Mouse (Mus musculus) neural tube, embryonic 14.5 days (tissue): ENCODE data around the gene Neurod4. TPM values are rescaled to one million over a fixed set of nuclear protein-coding genes. Genes with fewer than 3 reads are reported as not detected.
A peak's percentile ranks its signal among the peaks of the same experiment; 100 is the strongest.

Experiments used
- ATAC-seq: fragments of 200-750 bp; cut with Nextera tagmentation; 2 replicates; pipeline ENCODE4 v1.8.0; 2017; ENCODE audit warnings: low read depth, mild to moderate bottlenecking, moderate TSS enrichment, moderate library complexity
- H3K27ac ChIP-seq: fragments of 300-500 bp; sonication (generic); 2 replicates; pipeline ENCODE4 v1.5.1; 2014; ENCODE audit warnings: low read depth, mild to moderate bottlenecking, control low read depth, low read length, moderate library complexity, mixed read lengths
- H3K27me3 ChIP-seq: fragments of 300-500 bp; sonication (generic); 2 replicates; pipeline ENCODE4 v1.6.1; 2014; ENCODE audit warnings: low read length; ENCODE audit not compliant: control insufficient read depth, insufficient read depth
- H3K36me3 ChIP-seq: fragments of 300-500 bp; sonication (generic); 2 replicates; pipeline ENCODE4 v1.6.1; 2014; ENCODE audit warnings: low read length, mixed read lengths; ENCODE audit not compliant: control insufficient read depth, insufficient read depth
- H3K4me1 ChIP-seq: fragments of 300-500 bp; sonication (generic); 2 replicates; pipeline ENCODE4 v1.6.1; 2014; ENCODE audit warnings: low read length; ENCODE audit not compliant: control insufficient read depth, insufficient read depth
- H3K4me2 ChIP-seq: fragments of 300-500 bp; sonication (generic); 2 replicates; pipeline ENCODE4 v1.6.1; 2014; ENCODE audit warnings: mild to moderate bottlenecking, low read depth, low read length, control low read depth
- H3K4me3 ChIP-seq: fragments of 300-500 bp; sonication (generic); 2 replicates; pipeline ENCODE4 v1.5.1; 2014; ENCODE audit warnings: low read depth, low read length, control low read depth, mixed read lengths
- H3K9ac ChIP-seq: fragments of 300-500 bp; sonication (generic); replicated peaks from 2 replicates; pipeline ENCODE4 v1.6.1; 2014; ENCODE audit warnings: low read depth, mild to moderate bottlenecking, control low read depth, low read length, mixed read lengths
- H3K9me3 ChIP-seq: fragments of 300-500 bp; sonication (generic); 2 replicates; pipeline ENCODE4 v1.6.1; 2016; ENCODE audit warnings: low read length; ENCODE audit not compliant: control insufficient read depth
- WGBS: fragments of 180-500 bp; shearing (Covaris S2); extraction: QIAGEN DNeasy Blood & Tissue Kit; methylation state at CpG from one replicate; pipeline ENCODE4 v1.1.7; 2014; 5-methylcytosine and 5-hydroxymethylcytosine counted together
- polyA plus RNA-seq: library from polyadenylated mRNA; unstranded; fragments of >200 nt; fragmentation: Nextera tagmentation; extraction: Ambion mirVana; gene quantifications from 2 replicates; pipeline ENCODE4 v1.2.1, GENCODE M21; 2014

The Neurod4 gene
- 1.6 and 2.3 TPM in 2 replicates for polyA plus RNA-seq

GRCm38 (mm10) chr10:130280066-130280465, at the start of gene Neurod4:
Gene Neurod4, minus strand, starts transcription at chr10:130280240.
- no peaks in the 10 kb centered on the region for H3K27me3 ChIP-seq
- WGBS = under 1% methylated on average over 7 of the region's 7 CpGs

GRCm38 (mm10) chr10:130324243-130324642, 44.2 kb upstream of the Neurod4 start:
- Histone ChIP-seq H3K27ac (no peak overlapping the region), H3K4me2 (no peak overlapping the region), H3K27me3 (no peaks in the 10 kb centered on the region), H3K4me3 (no peak overlapping the region), H3K4me1 (no peaks in the 10 kb centered on the region), H3K36me3 (no peaks in the 10 kb centered on the region), H3K9me3 (no peaks in the 10 kb centered on the region), H3K9ac (no peak overlapping the region)
- 90% methylated on average over 4 of the region's 4 CpGs for WGBS
- no peak for ATAC-seq

More at GRCm38 (mm10) chr10:130280066-130280465, at the start of gene Neurod4:
- Histone ChIP-seq H3K27ac (no peak within 1 kb of the TSS), H3K4me1 (no peaks in the 10 kb centered on the region), H3K4me2 (peak within 1 kb of the TSS; percentile 15; the same call in 1 of the 2 replicates), H3K9ac (no peak within 1 kb of the TSS), H3K36me3 (no peaks in the 10 kb centered on the region), H3K4me3 (no peak within 1 kb of the TSS), H3K9me3 (no peaks in the 10 kb centered on the region)
- ATAC-seq = peak; percentile 41; the same call in 1 of the 2 replicates

GRCm38 (mm10) chr10:130322637-130323036, 42.6 kb upstream of the Neurod4 start, which contains the start of gene Tespa1:
Gene Tespa1, plus strand, starts transcription at chr10:130322870.
- WGBS = 91% methylated on average over 5 of the region's 5 CpGs

GRCm38 (mm10) chr10:130322062-130322461, 42.0 kb upstream of the Neurod4 start:
- Histone ChIP-seq H3K4me2 (no peak overlapping the region), H3K4me1 (no peaks in the 10 kb centered on the region), H3K36me3 (no peaks in the 10 kb centered on the region), H3K4me3 (no peak overlapping the region), H3K27ac (no peak overlapping the region), H3K9me3 (no peaks in the 10 kb centered on the region), H3K27me3 (no peaks in the 10 kb centered on the region), H3K9ac (no peak overlapping the region)
- ATAC-seq = no peak

More at GRCm38 (mm10) chr10:130322637-130323036, 42.6 kb upstream of the Neurod4 start, which contains the start of gene Tespa1:
- H3K4me2 ChIP-seq = no peak within 1 kb of the TSS
- no peaks in the 10 kb centered on the region for H3K4me1 ChIP-seq
- no peaks in the 10 kb centered on the region for H3K27me3 ChIP-seq
- H3K9ac ChIP-seq = no peak within 1 kb of the TSS
- H3K9me3 ChIP-seq = no peaks in the 10 kb centered on the region
- H3K27ac ChIP-seq = no peak within 1 kb of the TSS
- no peaks in the 10 kb centered on the region for H3K36me3 ChIP-seq
- no peak within 1 kb of the TSS for H3K4me3 ChIP-seq
- ATAC-seq = no peak

GRCm38 (mm10) chr10:130320715-130321114, 40.7 kb upstream of the Neurod4 start:
- H3K36me3 ChIP-seq = no peaks in the 10 kb centered on the region
- ATAC-seq = no peak
- no peak overlapping the region for H3K4me2 ChIP-seq
- no peaks in the 10 kb centered on the region for H3K9me3 ChIP-seq
- H3K4me3 ChIP-seq = no peak overlapping the region
- no peaks in the 10 kb centered on the region for H3K27me3 ChIP-seq
- H3K4me1 ChIP-seq = no peaks in the 10 kb centered on the region
- WGBS = 93% methylated on average over 2 of the region's 2 CpGs
- no peak overlapping the region for H3K9ac ChIP-seq
- no peak overlapping the region for H3K27ac ChIP-seq

- no peaks in the 10 kb centered on the region for H3K36me3 ChIP-seq
- H3K4me1 ChIP-seq = no peaks in the 10 kb centered on the region
- no peak for ATAC-seq
- no peak overlapping the region for H3K4me2 ChIP-seq
- H3K4me3 ChIP-seq = no peak overlapping the region
- WGBS = 84% methylated on average over 4 of the region's 4 CpGs
- no peaks in the 10 kb centered on the region for H3K9me3 ChIP-seq
- H3K27ac ChIP-seq = no peak overlapping the region
- H3K27me3 ChIP-seq = no peaks in the 10 kb centered on the region
- H3K9ac ChIP-seq = no peak overlapping the region
Measured at GRCm38 (mm10) chr10:130318720-130319119, 38.7 kb upstream of the Neurod4 start.

GRCm38 (mm10) chr10:130315846-130316245, 35.8 kb upstream of the Neurod4 start:
- no peaks in the 10 kb centered on the region for H3K4me1 ChIP-seq
- H3K27me3 ChIP-seq = no peaks in the 10 kb centered on the region
- ATAC-seq = no peak
- H3K4me3 ChIP-seq = no peak overlapping the region
- H3K27ac ChIP-seq = no peak overlapping the region
- H3K9ac ChIP-seq = no peak overlapping the region
- H3K36me3 ChIP-seq = no peaks in the 10 kb centered on the region
- no peaks in the 10 kb centered on the region for H3K9me3 ChIP-seq
- no peak overlapping the region for H3K4me2 ChIP-seq

GRCm38 (mm10) chr10:130314110-130314829, 34.2 kb upstream of the Neurod4 start:
- no peaks in the 10 kb centered on the region for H3K4me1 ChIP-seq
- no peak overlapping the region for H3K4me2 ChIP-seq
- no peaks in the 10 kb centered on the region for H3K27me3 ChIP-seq
- H3K9me3 ChIP-seq = no peaks in the 10 kb centered on the region
- no peaks in the 10 kb centered on the region for H3K36me3 ChIP-seq
- no peak overlapping the region for H3K27ac ChIP-seq
- no peak overlapping the region for H3K9ac ChIP-seq
- ATAC-seq = peak; percentile 81; the same call in 1 of the 2 replicates
- WGBS = 78% methylated on average over 2 of the region's 2 CpGs
- no peak overlapping the region for H3K4me3 ChIP-seq

- no peak overlapping the region for H3K9ac ChIP-seq
- no peaks in the 10 kb centered on the region for H3K9me3 ChIP-seq
- no peaks in the 10 kb centered on the region for H3K36me3 ChIP-seq
- no peak overlapping the region for H3K27ac ChIP-seq
- no peaks in the 10 kb centered on the region for H3K27me3 ChIP-seq
- no peak overlapping the region for H3K4me2 ChIP-seq
- H3K4me1 ChIP-seq = no peaks in the 10 kb centered on the region
- WGBS = 89% methylated on average over 1 of the region's 1 CpGs
- no peak overlapping the region for H3K4me3 ChIP-seq
- no peak for ATAC-seq
Measured at GRCm38 (mm10) chr10:130313531-130313930, 33.5 kb upstream of the Neurod4 start.
